Mouse (Mus musculus): ENCODE data around the gene Slc25a33.

Gene Slc25a33

GRCm38 (mm10) chr4:149727636-149728035 lies 46.4 kb downstream of the Slc25a33 start:
- in situ Hi-C loops (cut with MboI), result no loop called here

DNA sequence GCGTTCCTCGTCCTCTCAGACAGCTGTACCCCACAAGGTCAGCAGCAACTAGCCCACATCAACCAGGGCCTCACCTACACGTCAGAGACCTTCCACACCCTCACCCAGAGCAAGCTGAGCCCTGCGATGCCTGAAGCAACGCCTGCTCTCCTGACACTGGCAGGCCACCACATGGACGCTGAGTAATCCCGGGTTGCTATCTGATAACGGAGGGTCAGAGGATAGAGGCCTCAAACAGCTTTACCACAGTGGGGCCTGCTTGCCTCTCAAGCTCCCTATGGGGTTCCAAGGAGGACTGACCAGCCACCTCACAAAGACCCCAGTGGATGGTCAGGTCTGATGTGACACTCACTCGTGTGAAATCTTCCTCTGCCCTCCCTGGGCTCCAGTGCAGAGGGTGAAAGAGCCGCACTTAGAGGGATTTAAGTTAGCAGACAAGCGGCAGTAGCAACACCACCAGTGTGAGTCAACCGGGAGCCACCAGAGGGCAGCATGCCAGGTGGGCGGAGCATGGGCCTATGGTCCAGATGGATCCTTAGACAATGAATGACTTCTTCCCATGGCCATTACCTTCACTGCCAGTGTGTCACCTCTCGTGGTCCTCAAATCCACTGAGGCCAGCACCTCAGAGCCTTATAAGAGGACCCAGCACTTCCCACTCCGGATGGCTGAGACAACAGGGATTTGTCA lies 48.3 kb downstream of the Slc25a33 start:
- in situ Hi-C loops (cut with MboI), result no loop called here

GRCm38 (mm10) chr4:149724916-149725470 lies 49.1 kb downstream of the Slc25a33 start:
- in situ Hi-C loops (cut with MboI), result no loop called here

GRCm38 (mm10) chr4:149723855-149724731 lies 50.0 kb downstream of the Slc25a33 start:
- in situ Hi-C loops (cut with MboI), result no loop called here

DNA sequence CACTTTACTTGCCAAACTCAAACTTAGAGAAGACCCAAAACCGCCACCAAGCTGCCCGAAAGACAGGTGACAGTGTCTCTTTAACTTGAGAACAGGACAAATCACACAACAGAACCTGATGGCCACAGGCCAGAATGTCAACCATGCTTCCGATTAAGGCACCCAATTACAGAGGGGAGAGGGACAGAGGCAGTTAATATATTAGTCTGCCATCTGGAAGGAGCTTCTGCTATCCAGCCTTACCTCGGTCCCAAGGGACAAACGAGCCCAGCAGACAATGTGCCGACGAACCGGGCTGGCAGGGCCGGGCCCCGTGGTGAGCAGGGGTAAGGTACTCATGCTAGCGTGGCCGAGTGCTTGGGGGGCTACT lies 51.1 kb downstream of the Slc25a33 start:
- in situ Hi-C loops (cut with MboI), result no loop called here

GRCm38 (mm10) chr4:149722104-149723020 lies 51.7 kb downstream of the Slc25a33 start:
- in situ Hi-C loops (cut with MboI), result no loop called here

- in situ Hi-C loops (cut with MboI), result no loop called here
These were observed 52.9 kb downstream of the Slc25a33 start for GRCm38 (mm10) chr4:149721163-149721562.

DNA sequence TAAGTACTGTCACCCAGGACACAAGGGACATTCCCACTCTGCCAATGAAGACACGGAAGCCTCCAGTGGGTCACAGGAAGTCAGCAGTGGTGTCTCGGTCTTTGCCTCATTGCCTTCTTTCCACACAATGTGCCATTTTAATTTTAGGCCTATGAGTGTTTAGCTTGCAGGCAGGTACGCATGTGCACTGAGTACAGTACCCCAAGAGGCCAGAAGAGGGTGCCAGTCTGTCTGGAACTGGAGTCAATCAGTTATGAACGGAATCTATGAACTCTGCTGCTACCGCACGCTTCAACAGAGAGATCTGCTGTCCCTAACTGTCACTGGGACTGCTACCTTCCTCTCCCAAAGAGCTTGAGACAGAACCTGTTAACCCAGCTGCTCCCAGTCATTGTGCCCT lies 54.4 kb downstream of the Slc25a33 start:
- in situ Hi-C loops (cut with MboI), result no loop called here

GRCm38 (mm10) chr4:149714542-149714941 lies 59.5 kb downstream of the Slc25a33 start:
- in situ Hi-C loops (cut with MboI), result loop anchor here (5.0 kb wide), 1 partner anchor 62 kb away; no protein-coding TSS in a partner anchor

- in situ Hi-C loops (cut with MboI), result loop anchor here (5.0 kb wide), 1 partner anchor 60 kb away; no protein-coding TSS in a partner anchor
These were observed 62.1 kb downstream of the Slc25a33 start for GRCm38 (mm10) chr4:149711955-149712354.

- in situ Hi-C loops (cut with MboI), result loop anchor here (5.0 kb wide), 1 partner anchor 59 kb away; no protein-coding TSS in a partner anchor
These were observed 62.6 kb downstream of the Slc25a33 start for GRCm38 (mm10) chr4:149711485-149711884.

- in situ Hi-C loops (cut with MboI), result loop anchor here (5.0 kb wide), 1 partner anchor 58 kb away; no protein-coding TSS in a partner anchor
These were observed 63.6 kb downstream of the Slc25a33 start for GRCm38 (mm10) chr4:149710510-149710909.

DNA sequence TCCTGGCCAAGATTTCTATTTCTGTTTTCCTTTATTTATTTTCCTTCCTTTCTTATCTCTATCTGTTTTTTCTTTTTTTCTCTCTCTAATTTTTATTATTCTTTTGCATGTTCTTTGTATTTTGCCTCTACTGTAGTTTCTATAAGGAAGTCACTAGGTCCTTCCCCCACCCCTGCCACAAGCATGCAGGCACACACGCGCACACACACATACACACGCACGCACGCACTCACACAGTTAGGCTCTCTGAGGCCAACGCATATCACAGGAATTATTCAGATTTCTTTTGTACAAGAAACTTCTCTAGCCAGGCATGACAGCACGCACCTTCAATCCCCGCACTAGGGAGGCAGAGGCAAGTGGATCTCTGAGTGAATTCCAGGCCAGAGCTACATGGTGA lies 68.1 kb downstream of the Slc25a33 start:
- in situ Hi-C loops (cut with MboI), result no loop called here

DNA sequence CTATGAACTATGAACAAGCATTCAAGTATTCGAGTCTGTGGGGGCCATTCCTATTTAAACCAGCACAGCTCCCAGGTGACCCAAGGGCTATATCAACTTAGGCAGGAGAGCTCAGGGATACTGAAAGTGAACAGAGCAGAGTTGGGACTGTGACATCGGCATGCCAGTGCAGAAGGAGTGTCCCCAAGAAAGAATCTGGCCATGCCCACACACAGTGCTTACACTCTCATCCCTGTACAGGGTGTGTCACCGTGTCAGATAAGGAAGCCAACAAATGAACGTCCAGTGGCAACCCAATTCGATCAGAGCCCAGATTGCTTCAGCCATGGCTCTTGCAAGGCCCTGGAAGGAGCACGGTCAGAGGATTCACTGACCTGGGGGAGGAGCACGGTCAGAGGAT lies 68.8 kb downstream of the Slc25a33 start:
- in situ Hi-C loops (cut with MboI), result no loop called here

DNA sequence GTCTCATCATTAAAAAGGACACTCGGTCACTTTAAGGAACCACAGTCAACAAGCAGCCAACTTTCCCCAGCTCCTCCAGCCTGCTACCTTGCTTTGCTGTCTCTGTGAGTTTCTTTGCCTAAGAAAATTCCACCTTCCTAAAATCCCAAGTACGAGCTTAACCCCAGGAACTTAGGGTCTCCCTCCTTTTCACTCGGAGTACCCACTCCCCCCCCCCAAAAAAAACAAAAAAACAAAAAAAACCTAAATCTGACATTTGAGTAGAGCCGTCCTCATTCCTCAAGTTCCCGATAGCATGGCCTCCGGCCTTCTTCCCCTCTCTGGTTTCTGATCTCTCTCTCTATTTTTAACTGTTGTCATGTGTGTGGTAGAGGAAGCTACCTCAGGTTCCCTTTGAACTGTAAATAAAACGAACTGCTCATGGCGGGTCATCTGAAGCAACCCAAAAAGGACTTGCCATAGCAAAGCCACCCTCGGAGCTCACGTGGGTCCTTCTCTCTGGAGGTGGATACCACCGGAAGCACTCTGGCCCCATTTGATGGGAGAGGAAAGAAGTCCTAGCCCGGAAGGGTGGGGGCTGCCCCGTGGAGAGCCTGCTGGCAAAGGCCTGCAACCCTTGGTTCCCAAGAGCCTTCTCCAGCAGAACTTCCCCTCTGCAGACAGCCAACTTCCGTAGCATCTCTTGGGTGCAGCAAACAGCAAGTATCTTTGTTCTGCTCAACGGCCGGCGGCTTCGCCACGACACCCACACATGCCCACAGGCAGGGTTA lies 71.7 kb downstream of the Slc25a33 start, which contains the start of gene Pik3cd:
TSS of gene Pik3cd (minus strand) at position 362 of the 770 bp plus-strand sequence.
- in situ Hi-C loops (cut with MboI), result no loop called here

DNA sequence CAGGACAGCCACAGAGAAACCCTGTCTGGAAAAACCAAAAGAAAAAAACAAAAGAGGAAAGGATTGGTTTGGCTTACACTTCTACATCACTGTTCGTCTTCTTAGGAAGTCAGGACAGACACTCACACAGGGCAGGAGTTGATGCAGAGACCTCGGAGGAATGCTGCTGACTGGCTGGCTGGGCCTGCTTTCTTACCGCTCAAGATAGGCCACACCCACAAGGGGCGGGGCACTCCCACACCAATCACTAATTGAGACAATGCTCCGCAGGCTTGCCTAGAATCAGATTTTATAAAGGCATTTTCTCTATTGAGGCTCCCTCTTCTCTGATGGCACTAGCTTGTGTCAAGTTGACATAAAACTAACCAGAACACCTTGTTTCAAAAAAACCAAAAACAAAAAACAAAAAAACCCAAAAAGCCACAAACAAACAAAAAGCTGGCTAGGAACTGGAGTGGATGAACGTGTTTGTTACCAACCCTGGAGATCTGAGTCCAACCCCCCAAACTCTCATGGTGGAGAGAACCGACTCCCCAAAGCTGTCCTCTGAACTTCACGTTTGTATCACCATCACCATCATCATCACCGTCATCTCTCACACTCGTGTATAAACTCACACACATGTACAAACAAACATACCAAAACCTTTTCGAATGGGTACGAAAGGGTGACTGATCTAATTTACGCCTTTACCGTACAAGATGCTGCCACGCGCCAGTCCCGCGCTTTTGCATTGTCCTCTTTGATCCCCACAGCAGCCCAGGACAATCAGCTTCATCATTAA lies 72.5 kb downstream of the Slc25a33 start:
- in situ Hi-C loops (cut with MboI), result no loop called here

DNA sequence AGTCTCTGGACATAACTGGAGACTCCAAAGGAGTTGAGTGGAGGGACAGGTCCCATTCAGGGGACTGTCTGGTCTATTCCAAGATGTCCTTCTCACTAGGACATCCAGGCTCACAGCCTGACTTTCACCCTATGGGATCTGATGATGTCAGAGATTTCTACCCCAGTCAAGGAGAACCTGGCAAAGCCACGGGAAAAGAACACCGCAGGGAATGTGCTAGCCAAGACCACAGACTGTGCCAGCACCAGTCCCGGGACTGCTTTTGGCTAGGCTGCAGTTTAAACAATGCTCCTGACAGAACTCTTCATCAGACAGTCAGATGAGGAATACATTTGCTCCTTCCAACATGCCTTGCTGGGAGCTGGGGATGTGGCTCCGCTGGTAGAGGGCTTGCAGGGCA lies 74.1 kb downstream of the Slc25a33 start:
- in situ Hi-C loops (cut with MboI), result no loop called here

GRCm38 (mm10) chr4:149698197-149698821 lies 75.8 kb downstream of the Slc25a33 start:
- in situ Hi-C loops (cut with MboI), result no loop called here

- in situ Hi-C loops (cut with MboI), result no loop called here
These were observed 76.4 kb downstream of the Slc25a33 start for GRCm38 (mm10) chr4:149697506-149698196.

Measured in mature B cell (primary cell).